Mouse (Mus musculus): ENCODE data around the gene 1700019D03Rik. TPM values are rescaled to one million over a fixed set of nuclear protein-coding genes. Genes with fewer than 3 reads are reported as not detected.

1700019D03Rik gene
- total and polyA plus RNA-seq, 3 experiments: 1.2 to 2.0 (median 1.6) TPM

GRCm38 (mm10) chr1:52963097-52963496, 56.9 kb downstream of the 1700019D03Rik start:
- no peak for DNase-seq
- Histone ChIP-seq H3K27me3 (ENCODE audit: control insufficient read depth, insufficient read depth, low read length) (no peaks in the 10 kb centered on the region), H3K9ac (ENCODE audit: low read depth, low read length) (no peak overlapping the region), H3K4me1 (ENCODE audit: control insufficient read depth, insufficient read depth, low read length) (no peaks in the 10 kb centered on the region), H3K79me2 (replicated peaks; ENCODE audit: control insufficient read depth, insufficient read depth, low read length) (no peaks in the 10 kb centered on the region), H3K36me3 (ENCODE audit: control insufficient read depth, insufficient read depth, low read length) (no peaks in the 10 kb centered on the region), H3K4me3 (no peak overlapping the region), H3K27ac (no peak overlapping the region)
- WGBS: 67% methylated on average over 2 of the region's 2 CpGs
- intact Hi-C loops (cut with DNase I): no loop called here
- no peak for TF ChIP-seq EP300 (IDR thresholded peaks at IDR 0.05; ENCODE audit: insufficient read depth, low read depth, low read length)
- no peak for TF ChIP-seq POLR2A (IDR thresholded peaks at IDR 0.05; ENCODE audit: insufficient read depth, low read depth, low read length)
- no peak for TF ChIP-seq CTCF (IDR thresholded peaks at IDR 0.05)

- intact Hi-C loops (cut with DNase I): no loop called here
- no peak for TF ChIP-seq EP300 (IDR thresholded peaks at IDR 0.05; ENCODE audit: insufficient read depth, low read depth, low read length)
- TF ChIP-seq CTCF (IDR thresholded peaks at IDR 0.05): no peak
- TF ChIP-seq POLR2A (IDR thresholded peaks at IDR 0.05; ENCODE audit: insufficient read depth, low read depth, low read length): no peak
- H3K36me3 ChIP-seq (ENCODE audit: control insufficient read depth, insufficient read depth, low read length): no peaks in the 10 kb centered on the region
- no peak for DNase-seq
- H3K27ac ChIP-seq: no peak overlapping the region
- WGBS: 40% methylated on average over 6 of the region's 6 CpGs
- no peaks in the 10 kb centered on the region for H3K27me3 ChIP-seq (ENCODE audit: control insufficient read depth, insufficient read depth, low read length)
- H3K4me3 ChIP-seq: no peak overlapping the region
- no peaks in the 10 kb centered on the region for H3K79me2 ChIP-seq (replicated peaks; ENCODE audit: control insufficient read depth, insufficient read depth, low read length)
- no peaks in the 10 kb centered on the region for H3K4me1 ChIP-seq (ENCODE audit: control insufficient read depth, insufficient read depth, low read length)
- no peak overlapping the region for H3K9ac ChIP-seq (ENCODE audit: low read depth, low read length)
Measured at GRCm38 (mm10) chr1:52960191-52960590, 59.8 kb downstream of the 1700019D03Rik start.

GRCm38 (mm10) chr1:52956746-52957145, 63.2 kb downstream of the 1700019D03Rik start:
- H3K4me3 ChIP-seq: no peak overlapping the region
- no peak overlapping the region for H3K9ac ChIP-seq (ENCODE audit: low read depth, low read length)
- H3K27ac ChIP-seq: no peak overlapping the region
- no peaks in the 10 kb centered on the region for H3K36me3 ChIP-seq (ENCODE audit: control insufficient read depth, insufficient read depth, low read length)
- TF ChIP-seq EP300 (IDR thresholded peaks at IDR 0.05; ENCODE audit: insufficient read depth, low read depth, low read length) (no peak), POLR2A (IDR thresholded peaks at IDR 0.05; ENCODE audit: insufficient read depth, low read depth, low read length) (no peak), CTCF (IDR thresholded peaks at IDR 0.05) (no peak)
- WGBS: 58% methylated on average over 4 of the region's 4 CpGs
- H3K4me1 ChIP-seq (ENCODE audit: control insufficient read depth, insufficient read depth, low read length): no peaks in the 10 kb centered on the region; the same call in 1 of the 2 replicates
- H3K79me2 ChIP-seq (replicated peaks; ENCODE audit: control insufficient read depth, insufficient read depth, low read length): no peaks in the 10 kb centered on the region
- 0 out of 2 replicates have a peak, but pooled peaks cover 3% of the 10 kb centered on the region for H3K27me3 ChIP-seq (ENCODE audit: control insufficient read depth, insufficient read depth, low read length)
- intact Hi-C loops (cut with DNase I): loop anchor here (10.0 kb wide), 1 partner anchor 312 kb away; no protein-coding TSS in a partner anchor
- no peak for DNase-seq

- TF ChIP-seq EP300 (IDR thresholded peaks at IDR 0.05; ENCODE audit: insufficient read depth, low read depth, low read length) (no peak), CTCF (IDR thresholded peaks at IDR 0.05) (peak; percentile 74)
- Histone ChIP-seq H3K36me3 (ENCODE audit: control insufficient read depth, insufficient read depth, low read length) (no peaks in the 10 kb centered on the region), H3K4me3 (no peak overlapping the region), H3K4me1 (ENCODE audit: control insufficient read depth, insufficient read depth, low read length) (no peaks in the 10 kb centered on the region; the same call in 1 of the 2 replicates), H3K27ac (no peak overlapping the region), H3K79me2 (replicated peaks; ENCODE audit: control insufficient read depth, insufficient read depth, low read length) (no peaks in the 10 kb centered on the region), H3K9ac (ENCODE audit: low read depth, low read length) (no peak overlapping the region), H3K27me3 (ENCODE audit: control insufficient read depth, insufficient read depth, low read length) (0 out of 2 replicates have a peak, but pooled peaks cover 3% of the 10 kb centered on the region)
- intact Hi-C loops (cut with DNase I): loop anchor here (10.0 kb wide), 1 partner anchor 310 kb away; no protein-coding TSS in a partner anchor
- peak in 1 of 2 experiments; percentile 59 for DNase-seq
- WGBS: 24% methylated on average over 6 of the region's 6 CpGs
Measured at GRCm38 (mm10) chr1:52955102-52955501, 64.9 kb downstream of the 1700019D03Rik start.

GRCm38 (mm10) chr1:52954456-52954855, 65.5 kb downstream of the 1700019D03Rik start:
- no peak overlapping the region for H3K9ac ChIP-seq (ENCODE audit: low read depth, low read length)
- H3K4me3 ChIP-seq: no peak overlapping the region
- H3K4me1 ChIP-seq (ENCODE audit: control insufficient read depth, insufficient read depth, low read length): no peaks in the 10 kb centered on the region; the same call in 1 of the 2 replicates
- no peaks in the 10 kb centered on the region for H3K36me3 ChIP-seq (ENCODE audit: control insufficient read depth, insufficient read depth, low read length)
- intact Hi-C loops (cut with DNase I): loop anchor here (10.0 kb wide), 1 partner anchor 310 kb away; no protein-coding TSS in a partner anchor
- DNase-seq: no peak
- 0 out of 2 replicates have a peak, but pooled peaks cover 3% of the 10 kb centered on the region for H3K27me3 ChIP-seq (ENCODE audit: control insufficient read depth, insufficient read depth, low read length)
- 95% methylated on average over 2 of the region's 2 CpGs for WGBS
- no peak overlapping the region for H3K27ac ChIP-seq
- H3K79me2 ChIP-seq (replicated peaks; ENCODE audit: control insufficient read depth, insufficient read depth, low read length): no peaks in the 10 kb centered on the region
- TF ChIP-seq CTCF (IDR thresholded peaks at IDR 0.05): no peak
- no peak for TF ChIP-seq POLR2A (IDR thresholded peaks at IDR 0.05; ENCODE audit: insufficient read depth, low read depth, low read length)
- TF ChIP-seq EP300 (IDR thresholded peaks at IDR 0.05; ENCODE audit: insufficient read depth, low read depth, low read length): no peak

- no peak for DNase-seq
- TF ChIP-seq EP300 (IDR thresholded peaks at IDR 0.05; ENCODE audit: insufficient read depth, low read depth, low read length) (no peak), POLR2A (IDR thresholded peaks at IDR 0.05; ENCODE audit: insufficient read depth, low read depth, low read length) (no peak), CTCF (IDR thresholded peaks at IDR 0.05) (no peak)
- Histone ChIP-seq H3K79me2 (replicated peaks; ENCODE audit: control insufficient read depth, insufficient read depth, low read length) (no peaks in the 10 kb centered on the region), H3K9ac (ENCODE audit: low read depth, low read length) (no peak overlapping the region), H3K27me3 (ENCODE audit: control insufficient read depth, insufficient read depth, low read length) (0 out of 2 replicates have a peak, but pooled peaks cover 3% of the 10 kb centered on the region), H3K27ac (no peak overlapping the region), H3K4me3 (no peak overlapping the region), H3K36me3 (ENCODE audit: control insufficient read depth, insufficient read depth, low read length) (no peaks in the 10 kb centered on the region), H3K4me1 (ENCODE audit: control insufficient read depth, insufficient read depth, low read length) (no peaks in the 10 kb centered on the region; the same call in 1 of the 2 replicates)
- WGBS: 48% methylated on average over 4 of the region's 4 CpGs
- intact Hi-C loops (cut with DNase I): loop anchor here (10.0 kb wide), 1 partner anchor 309 kb away; no protein-coding TSS in a partner anchor
Measured at GRCm38 (mm10) chr1:52953548-52953947, 66.4 kb downstream of the 1700019D03Rik start.

Measured in heart, adult 2 months (tissue).